ENCODE assay signal across 23 mouse cellular contexts in the genomic region with DNA sequence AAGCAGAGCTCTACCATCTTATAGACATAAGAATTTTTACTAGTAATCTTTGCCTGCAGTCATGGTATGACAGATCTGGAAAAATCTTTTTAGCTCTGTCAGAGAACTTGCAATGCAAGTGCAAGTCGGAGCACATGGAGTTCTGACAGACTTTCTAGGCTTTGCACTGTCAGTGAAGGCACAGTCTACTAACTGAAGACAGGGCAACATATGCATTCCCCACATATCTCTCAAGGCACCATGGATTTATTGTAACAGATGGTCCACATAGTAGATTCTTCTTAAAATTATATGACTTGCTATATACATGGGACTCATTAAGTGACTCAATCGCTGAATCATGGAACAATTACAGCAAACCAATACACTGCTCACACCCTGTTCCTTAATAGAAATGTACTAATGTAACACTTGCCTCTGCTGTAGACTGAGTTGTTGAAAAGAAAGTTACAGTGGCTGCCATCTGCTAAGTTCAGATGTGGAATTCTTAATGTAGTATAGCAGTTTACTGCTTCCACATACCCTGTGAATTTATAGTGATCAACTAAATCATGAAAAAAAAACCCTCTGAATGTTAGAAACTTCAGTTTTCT.
DNase-seq lines count a peak whose midpoint lies in the region; ATAC-seq and TF ChIP-seq lines count a peak whose summit lies in the region.
"Had no signal": no experiment of that assay in that cellular context is flagged by ENCODE, and none has a peak within 500 bp of the region (broad histone marks: within the 10 kb centered on the region; RNA-seq: fewer than 3 reads in every experiment).

No protein-coding gene starts in this region.

- H3K27ac ChIP-seq in embryonic facial prominence, embryonic 14.5 days (replicated peaks; ENCODE audit: low read depth, low read length): no peak overlapping the region
- no peak overlapping the region for H3K27ac ChIP-seq in embryonic facial prominence, embryonic 10.5 days (replicated peaks)
- no peak overlapping the region for H3K27ac ChIP-seq in limb, embryonic 14.5 days (replicated peaks; ENCODE audit: low read depth, low read length)
- H3K27ac ChIP-seq in limb, embryonic 10.5 days: no peak overlapping the region
- H3K27ac ChIP-seq: embryonic facial prominence, embryonic 12.5 days; hindbrain, embryonic 10.5 days; hindbrain, embryonic 15.5 days had no signal

- H3K4me1 ChIP-seq in embryonic facial prominence, embryonic 14.5 days (ENCODE audit: control insufficient read depth, insufficient read depth, low read length): no peaks in the 10 kb centered on the region
- no peaks in the 10 kb centered on the region for H3K4me1 ChIP-seq in embryonic facial prominence, embryonic 10.5 days
- H3K4me1 ChIP-seq in limb, embryonic 14.5 days (ENCODE audit: control insufficient read depth, insufficient read depth, low read length): no peaks in the 10 kb centered on the region
- H3K4me1 ChIP-seq in limb, embryonic 10.5 days: no peaks in the 10 kb centered on the region
- H3K4me1 ChIP-seq: embryonic facial prominence, embryonic 12.5 days; heart, embryonic 12.5 days; hindbrain, embryonic 10.5 days had no signal

- no peak overlapping the region for H3K9ac ChIP-seq in embryonic facial prominence, embryonic 14.5 days (ENCODE audit: low read depth, low read length)
- no peak overlapping the region for H3K9ac ChIP-seq in limb, embryonic 14.5 days (ENCODE audit: low read depth, low read length, severe bottlenecking)
- H3K9ac ChIP-seq: embryonic facial prominence, embryonic 12.5 days; heart, embryonic 12.5 days; hindbrain, embryonic 15.5 days had no signal

- ATAC-seq in embryonic facial prominence, embryonic 14.5 days (ENCODE audit: low read depth): no peak
- peak; percentile 27; the same call in 1 of the 2 replicates for ATAC-seq in frontal cortex, adult (ENCODE audit: low TSS enrichment)
- ATAC-seq in limb, embryonic 14.5 days (ENCODE audit: low FRiP score, low read depth): no peak
- ATAC-seq: CD4-positive, CD25-positive, alpha-beta regulatory T cell, adult 4 months; intestine, embryonic 16.5 days had no signal

- WGBS in embryonic facial prominence, embryonic 14.5 days: 75% methylated on average over 2 of the region's 2 CpGs
- WGBS in embryonic facial prominence, embryonic 10.5 days: 86% methylated on average over 2 of the region's 2 CpGs
- whole genome bisulfite sequencing in limb, embryonic 14.5 days: 67% methylated on average over 2 of the region's 2 CpGs
- 88% methylated on average over 2 of the region's 2 CpGs for WGBS in limb, embryonic 10.5 days

- TF ChIP-seq POLR2A in limb, embryonic 14.5 days (IDR thresholded peaks at IDR 0.05; ENCODE audit: borderline replicate concordance, extremely low read depth, insufficient read depth, insufficient read length): no peak

- H3K27me3 ChIP-seq in embryonic facial prominence, embryonic 14.5 days (replicated peaks; ENCODE audit: control insufficient read depth, insufficient read depth, low read length): no peaks in the 10 kb centered on the region
- H3K27me3 ChIP-seq in embryonic facial prominence, embryonic 10.5 days (replicated peaks; ENCODE audit: low read depth, poor library complexity, severe bottlenecking): no peaks in the 10 kb centered on the region
- no peaks in the 10 kb centered on the region for H3K27me3 ChIP-seq in limb, embryonic 14.5 days (ENCODE audit: control insufficient read depth, insufficient read depth, low read length)
- H3K27me3 ChIP-seq in limb, embryonic 10.5 days (ENCODE audit: low read depth, poor library complexity, severe bottlenecking): no peaks in the 10 kb centered on the region
- H3K27me3 ChIP-seq: embryonic facial prominence, embryonic 12.5 days; heart, embryonic 12.5 days; hindbrain, embryonic 15.5 days had no signal

- DNase-seq in embryonic facial prominence, embryonic 14.5 days (ENCODE audit: low spot score): peak; percentile 8
- DNase-seq in embryonic facial prominence, embryonic 10.5 days (ENCODE audit: low spot score): no peak
- no peak for DNase-seq in frontal cortex, postnatal 10 days (ENCODE audit: low spot score in 2 of 2)
- peak; percentile 3 for DNase-seq in limb, embryonic 14.5 days (ENCODE audit: low spot score)
- DNase-seq in limb, embryonic 10.5 days (ENCODE audit: low spot score): no peak
- DNase-seq in embryo, embryonic 9.5 days (ENCODE audit: extremely low spot score): no peak
- DNase-seq in embryo, embryonic 10.5 days (ENCODE audit: low spot score): no peak
- DNase-seq: adrenal gland, adult 8-10 months; adrenal gland, postnatal 36 days; B cell, adult 2 months; cerebellum, adult 18-20 months; cerebellum, adult 9-11 months; cerebellum, postnatal 36 days; gastrocnemius, postnatal 25 days; kidney, adult 2 months had no signal

- no peak overlapping the region for H3K4me2 ChIP-seq in embryonic facial prominence, embryonic 14.5 days (ENCODE audit: low read depth, low read length)
- no peak overlapping the region for H3K4me2 ChIP-seq in limb, embryonic 14.5 days (replicated peaks; ENCODE audit: low read depth, low read length, severe bottlenecking)
- H3K4me2 ChIP-seq: embryonic facial prominence, embryonic 12.5 days; heart, embryonic 12.5 days; hindbrain, embryonic 15.5 days had no signal

- H3K4me3 ChIP-seq in embryonic facial prominence, embryonic 14.5 days (ENCODE audit: low read depth, low read length): no peak overlapping the region
- no peak overlapping the region for H3K4me3 ChIP-seq in embryonic facial prominence, embryonic 10.5 days
- H3K4me3 ChIP-seq in limb, embryonic 14.5 days (replicated peaks; ENCODE audit: low read length): no peak overlapping the region
- no peak overlapping the region for H3K4me3 ChIP-seq in limb, embryonic 10.5 days
- H3K4me3 ChIP-seq: embryonic facial prominence, embryonic 12.5 days; heart, embryonic 12.5 days; hindbrain, embryonic 10.5 days; hindbrain, embryonic 15.5 days had no signal

- H3K36me3 ChIP-seq in embryonic facial prominence, embryonic 14.5 days (ENCODE audit: control insufficient read depth, insufficient read depth, low read length): no peaks in the 10 kb centered on the region
- no peaks in the 10 kb centered on the region for H3K36me3 ChIP-seq in embryonic facial prominence, embryonic 10.5 days (replicated peaks)
- H3K36me3 ChIP-seq in limb, embryonic 14.5 days (ENCODE audit: control insufficient read depth, insufficient read depth, low read length): no peaks in the 10 kb centered on the region
- H3K36me3 ChIP-seq in limb, embryonic 10.5 days: no peaks in the 10 kb centered on the region
- H3K36me3 ChIP-seq: embryonic facial prominence, embryonic 12.5 days; G1E; heart, embryonic 12.5 days; hindbrain, embryonic 10.5 days; hindbrain, embryonic 15.5 days had no signal

- H3K9me3 ChIP-seq in embryonic facial prominence, embryonic 14.5 days (ENCODE audit: control insufficient read depth, low read length): no peaks in the 10 kb centered on the region
- H3K9me3 ChIP-seq in embryonic facial prominence, embryonic 10.5 days: no peaks in the 10 kb centered on the region
- H3K9me3 ChIP-seq in limb, embryonic 14.5 days (ENCODE audit: control insufficient read depth, low read length): no peaks in the 10 kb centered on the region
- H3K9me3 ChIP-seq in limb, embryonic 10.5 days (replicated peaks): no peaks in the 10 kb centered on the region
- H3K9me3 ChIP-seq: embryonic facial prominence, embryonic 12.5 days; G1E; heart, embryonic 12.5 days had no signal

Comparison
In these comparisons a context has a peak if more than half of its experiments do, and no peak if none do; other contexts are left out.
1. DNase-seq: peak in embryonic facial prominence, embryonic 14.5 days (single experiment) and limb, embryonic 14.5 days (single experiment); none in embryonic facial prominence, embryonic 10.5 days (single experiment), frontal cortex, postnatal 10 days (0 of 2), limb, embryonic 10.5 days (single experiment), embryo, embryonic 9.5 days (single experiment) and embryo, embryonic 10.5 days (single experiment).